Mouse (Mus musculus) forebrain, postnatal 0 days (tissue): ENCODE data around the gene Usp32. TPM values are rescaled to one million over a fixed set of nuclear protein-coding genes. Genes with fewer than 3 reads are reported as not detected.

Experiments used
- ATAC-seq: fragments of 200-750 bp; cut with Nextera tagmentation; 2 replicates; pipeline ENCODE4 v1.8.0; 2017; ENCODE audit warnings: mild to moderate bottlenecking, moderate library complexity
- DNase-seq: peaks from one replicate; pipeline ENCODE4 v3.0.0-alpha.2; 2015
- H3K27ac ChIP-seq: fragments of 300-500 bp; sonication (generic); 2 replicates; pipeline ENCODE4 v1.5.1; 2014; ENCODE audit warnings: low read depth, mild to moderate bottlenecking, antibody characterized with exemption, low read length, moderate library complexity, mixed read lengths
- H3K27me3 ChIP-seq: fragments of 300-500 bp; sonication (generic); 2 replicates; pipeline ENCODE4 v1.6.1; 2014; ENCODE audit warnings: mild to moderate bottlenecking, low read length, mixed read lengths; ENCODE audit not compliant: insufficient read depth
- H3K36me3 ChIP-seq: fragments of 300-500 bp; sonication (generic); 2 replicates; pipeline ENCODE4 v1.6.1; 2014; ENCODE audit warnings: mild to moderate bottlenecking, moderate library complexity; ENCODE audit not compliant: insufficient read depth
- H3K4me1 ChIP-seq: fragments of 300-500 bp; sonication (generic); 2 replicates; pipeline ENCODE4 v1.6.1; 2014; ENCODE audit warnings: antibody characterized with exemption; ENCODE audit not compliant: insufficient read depth
- H3K4me2 ChIP-seq: fragments of 300-500 bp; sonication (generic); 2 replicates; pipeline ENCODE4 v1.6.1; 2014; ENCODE audit warnings: low read depth, mild to moderate bottlenecking, moderate library complexity
- H3K4me3 ChIP-seq: fragments of 300-500 bp; sonication (generic); 2 replicates; pipeline ENCODE4 v1.5.1; 2014; ENCODE audit warnings: low read depth, low read length, mixed read lengths
- H3K9ac ChIP-seq: fragments of 300-500 bp; sonication (generic); 2 replicates; pipeline ENCODE4 v1.6.1; 2014; ENCODE audit warnings: mild to moderate bottlenecking
- H3K9me3 ChIP-seq: fragments of 300-500 bp; sonication (generic); 2 replicates; pipeline ENCODE4 v1.6.1; 2016; ENCODE audit warnings: low read length
- CTCF ChIP-seq: sonication (generic); IDR thresholded peaks from 2 replicates; pipeline ENCODE4 v1.5.1; 2016; ENCODE audit warnings: antibody characterized with exemption, control low read depth, low read depth
- WGBS: fragments of 180-500 bp; shearing (Covaris S2); extraction: QIAGEN DNeasy Blood & Tissue Kit; methylation state at CpG from one replicate; pipeline ENCODE4 v1.1.7; 2014; 5-methylcytosine and 5-hydroxymethylcytosine counted together
- polyA plus RNA-seq: library from polyadenylated mRNA; unstranded; fragments of >200 nt; fragmentation: Nextera tagmentation; extraction: Ambion mirVana; gene quantifications from 2 replicates; pipeline ENCODE4 v1.2.1, GENCODE M21; 2015
- total RNA-seq: library from RNA; depleted of rRNA; stranded (reverse); fragments of >200 nt; gene quantifications from 2 replicates; pipeline ENCODE4 v1.2.3, GENCODE M21; 2014

The Usp32 gene
- total and polyA plus RNA-seq, 2 experiments from 2014 or later: 7.6 to 44.4 TPM

GRCm38 (mm10) chr11:84968775-84969174 is 171.2 kb downstream of the Usp32 start:
- Histone ChIP-seq H3K9me3 (no peaks in the 10 kb centered on the region), H3K36me3 (no peaks in the 10 kb centered on the region), H3K9ac (no peak overlapping the region), H3K27me3 (no peaks in the 10 kb centered on the region), H3K4me1 (no peaks in the 10 kb centered on the region), H3K27ac (no peak overlapping the region), H3K4me2 (no peak overlapping the region), H3K4me3 (no peak overlapping the region)
- no peak for ATAC-seq
- DNase-seq: no peak
- TF ChIP-seq CTCF: no peak
- 60% methylated on average over 6 of the region's 6 CpGs for WGBS

- Histone ChIP-seq H3K27ac (no peak overlapping the region), H3K36me3 (no peaks in the 10 kb centered on the region), H3K4me2 (no peak overlapping the region), H3K9me3 (no peaks in the 10 kb centered on the region), H3K27me3 (no peaks in the 10 kb centered on the region), H3K4me3 (no peak overlapping the region), H3K4me1 (no peaks in the 10 kb centered on the region), H3K9ac (no peak overlapping the region)
- TF ChIP-seq CTCF: no peak
- WGBS: 75% methylated on average over 4 of the region's 4 CpGs
- DNase-seq: no peak
- no peak for ATAC-seq
These were observed 171.7 kb downstream of the Usp32 start for GRCm38 (mm10) chr11:84968309-84968708.

DNA sequence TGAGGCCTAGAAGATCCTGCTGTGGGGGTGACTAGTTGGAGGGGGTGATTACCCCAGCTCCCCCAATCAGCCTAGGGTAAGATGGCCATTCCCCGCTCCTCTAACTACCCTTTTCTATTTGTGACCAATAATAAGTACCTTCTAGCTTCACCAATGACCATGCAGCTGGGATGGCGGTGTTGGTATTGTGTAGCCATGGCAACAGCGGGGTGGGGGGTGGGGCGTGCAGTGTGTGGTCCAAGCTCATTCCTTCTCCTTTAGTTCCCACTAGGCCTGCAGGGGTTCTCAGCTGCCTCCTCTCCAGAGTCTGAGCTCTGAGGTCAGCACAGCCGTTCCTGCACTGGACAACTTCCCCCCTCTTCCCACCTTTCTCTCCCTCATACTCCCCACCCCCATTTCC is 172.8 kb downstream of the Usp32 start:
- no peak for TF ChIP-seq CTCF
- H3K4me2 ChIP-seq: no peak overlapping the region
- H3K9ac ChIP-seq: no peak overlapping the region
- WGBS: 14% methylated on average over 5 of the region's 5 CpGs
- ATAC-seq (peak; percentile 84), DNase-seq (no peak)
- H3K27me3 ChIP-seq: no peaks in the 10 kb centered on the region
- no peaks in the 10 kb centered on the region for H3K36me3 ChIP-seq
- H3K4me3 ChIP-seq: no peak overlapping the region
- no peaks in the 10 kb centered on the region for H3K9me3 ChIP-seq
- no peaks in the 10 kb centered on the region for H3K4me1 ChIP-seq
- no peak overlapping the region for H3K27ac ChIP-seq

- H3K36me3 ChIP-seq: no peaks in the 10 kb centered on the region
- TF ChIP-seq CTCF: no peak
- H3K9ac ChIP-seq: no peak overlapping the region
- no peak overlapping the region for H3K4me2 ChIP-seq
- WGBS: 72% methylated on average over 4 of the region's 4 CpGs
- H3K9me3 ChIP-seq: no peaks in the 10 kb centered on the region
- DNase-seq (no peak), ATAC-seq (no peak; the same call in 1 of the 2 replicates)
- H3K4me1 ChIP-seq: no peaks in the 10 kb centered on the region
- H3K27ac ChIP-seq: no peak overlapping the region
- H3K27me3 ChIP-seq: no peaks in the 10 kb centered on the region
- H3K4me3 ChIP-seq: no peak overlapping the region
These were observed 173.3 kb downstream of the Usp32 start for GRCm38 (mm10) chr11:84966696-84967095.

DNA sequence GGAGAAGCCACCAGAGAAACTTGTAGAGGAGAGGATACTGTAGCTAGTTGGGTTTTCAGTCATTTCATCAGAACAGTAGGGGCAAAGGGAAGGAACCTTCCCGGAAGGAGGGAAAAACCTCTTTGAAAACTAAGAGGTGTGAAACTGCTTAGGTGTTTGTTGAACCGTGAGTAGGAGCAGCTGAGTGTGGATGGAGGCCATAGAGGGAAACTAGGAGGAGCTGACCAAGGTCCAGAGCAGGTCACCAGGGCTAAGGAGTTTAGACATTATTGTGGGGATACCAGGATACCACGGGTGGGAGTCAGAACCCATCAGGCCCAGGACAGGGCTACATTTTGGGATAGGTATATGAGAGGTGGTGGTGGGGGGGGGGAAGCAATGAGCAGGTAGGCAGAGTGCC is 176.4 kb downstream of the Usp32 start:
- 92% methylated on average over 3 of the region's 3 CpGs for WGBS
- H3K4me2 ChIP-seq: no peak overlapping the region
- H3K4me1 ChIP-seq: no peaks in the 10 kb centered on the region
- no peak overlapping the region for H3K4me3 ChIP-seq
- H3K27me3 ChIP-seq: peaks cover 11% of the 10 kb centered on the region
- no peak for TF ChIP-seq CTCF
- H3K9me3 ChIP-seq: no peaks in the 10 kb centered on the region
- H3K36me3 ChIP-seq: no peaks in the 10 kb centered on the region
- no peak overlapping the region for H3K9ac ChIP-seq
- DNase-seq: no peak
- no peak overlapping the region for H3K27ac ChIP-seq
- ATAC-seq: no peak

DNA sequence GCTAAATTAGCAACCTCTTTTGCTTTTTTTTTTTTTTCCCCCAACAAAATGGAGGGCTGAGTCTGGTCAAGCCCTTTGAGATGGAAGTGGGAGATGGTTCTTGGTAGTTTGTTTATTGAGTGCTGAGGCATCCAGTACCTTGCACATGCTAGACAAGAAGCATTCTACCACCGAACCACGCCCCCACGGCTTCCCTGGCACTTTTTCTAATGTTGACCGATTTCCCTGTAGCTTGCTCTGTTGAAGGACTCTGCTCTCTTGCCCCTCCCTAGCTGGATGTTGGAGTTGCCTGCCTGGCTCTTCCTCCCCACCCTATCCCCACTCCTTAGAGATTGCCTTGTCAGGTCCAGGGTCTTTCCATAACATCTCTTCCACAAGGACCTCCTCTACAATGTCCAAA is 177.4 kb downstream of the Usp32 start:
- ATAC-seq (no peak), DNase-seq (no peak)
- no peak overlapping the region for H3K9ac ChIP-seq

GRCm38 (mm10) chr11:84961571-84961970 is 178.4 kb downstream of the Usp32 start:
- H3K9ac ChIP-seq: no peak overlapping the region
- no peaks in the 10 kb centered on the region for H3K9me3 ChIP-seq
- peaks cover 25% of the 10 kb centered on the region for H3K27me3 ChIP-seq
- H3K4me1 ChIP-seq: peaks cover 8% of the 10 kb centered on the region; the same call in 1 of the 2 replicates
- no peak for ATAC-seq
- H3K4me2 ChIP-seq: no peak overlapping the region
- TF ChIP-seq CTCF: no peak
- WGBS: 81% methylated on average over 4 of the region's 4 CpGs
- no peak overlapping the region for H3K27ac ChIP-seq
- no peak for DNase-seq
- H3K4me3 ChIP-seq: no peak overlapping the region
- no peaks in the 10 kb centered on the region for H3K36me3 ChIP-seq

More for the DNA sequence above, 177.4 kb downstream of the Usp32 start:
- WGBS: 91% methylated on average over 4 of the region's 4 CpGs
- Histone ChIP-seq H3K27me3 (peaks cover 16% of the 10 kb centered on the region), H3K4me1 (peaks cover 5% of the 10 kb centered on the region; the same call in 1 of the 2 replicates), H3K27ac (no peak overlapping the region), H3K4me2 (no peak overlapping the region), H3K4me3 (no peak overlapping the region), H3K9me3 (no peaks in the 10 kb centered on the region), H3K36me3 (no peaks in the 10 kb centered on the region)
- TF ChIP-seq CTCF: no peak
